Mouse (Mus musculus) lung, postnatal 0 days (tissue): ENCODE data around the gene H2afj. TPM values are rescaled to one million over a fixed set of nuclear protein-coding genes. Genes with fewer than 3 reads are reported as not detected.

Experiments used
- ATAC-seq: fragments of 200-750 bp; cut with Nextera tagmentation; 2 replicates; pipeline ENCODE4 v1.8.0; 2017; ENCODE audit warnings: moderate library complexity
- DNase-seq: peaks from one replicate; pipeline ENCODE4 v3.0.0-alpha.2; 2016; ENCODE audit warnings: low spot score
- H3K27ac ChIP-seq: fragments of 300-500 bp; sonication (generic); 2 replicates; pipeline ENCODE4 v1.5.1; 2014; ENCODE audit warnings: antibody characterized with exemption, mild to moderate bottlenecking, low read length, mixed read lengths
- H3K27me3 ChIP-seq: fragments of 300-500 bp; sonication (generic); replicated peaks from 2 replicates; pipeline ENCODE4 v1.6.1; 2014; ENCODE audit warnings: low read length, mixed read lengths; ENCODE audit not compliant: insufficient read depth
- H3K36me3 ChIP-seq: fragments of 300-500 bp; sonication (generic); 2 replicates; pipeline ENCODE4 v1.6.1; 2014; ENCODE audit warnings: low read length, mixed read lengths; ENCODE audit not compliant: insufficient read depth
- H3K4me1 ChIP-seq: fragments of 300-500 bp; sonication (generic); 2 replicates; pipeline ENCODE4 v1.6.1; 2014; ENCODE audit warnings: antibody characterized with exemption, low read depth, low read length, mixed read lengths; ENCODE audit not compliant: insufficient read depth
- H3K4me2 ChIP-seq: fragments of 300-500 bp; sonication (generic); replicated peaks from 2 replicates; pipeline ENCODE4 v1.6.1; 2014; ENCODE audit warnings: low read depth, mild to moderate bottlenecking, low read length, moderate library complexity, mixed read lengths
- H3K4me3 ChIP-seq: fragments of 300-500 bp; sonication (generic); 2 replicates; pipeline ENCODE4 v1.5.1; 2014; ENCODE audit warnings: low read depth, low read length
- H3K9ac ChIP-seq: fragments of 300-500 bp; sonication (generic); replicated peaks from 2 replicates; pipeline ENCODE4 v1.6.1; 2014; ENCODE audit warnings: low read depth, mild to moderate bottlenecking
- H3K9me3 ChIP-seq: fragments of 300-500 bp; sonication (generic); 2 replicates; pipeline ENCODE4 v1.6.1; 2016; ENCODE audit warnings: low read length, mixed read lengths
- CTCF ChIP-seq: IDR thresholded peaks from 2 replicates; pipeline ENCODE4 v1.5.1; 2016; ENCODE audit warnings: antibody characterized with exemption, mild to moderate bottlenecking
- EP300 ChIP-seq: IDR thresholded peaks from 2 replicates; pipeline ENCODE4 v1.6.1; 2016; ENCODE audit warnings: antibody characterized with exemption, mild to moderate bottlenecking, control low read depth
- WGBS: fragments of 180-500 bp; shearing (Covaris S2); extraction: QIAGEN DNeasy Blood & Tissue Kit; methylation state at CpG from one replicate; pipeline ENCODE4 v1.1.7; 2014; 5-methylcytosine and 5-hydroxymethylcytosine counted together
- polyA plus RNA-seq: library from polyadenylated mRNA; unstranded; fragments of >200 nt; fragmentation: Nextera tagmentation; extraction: Ambion mirVana; gene quantifications from 2 replicates; pipeline ENCODE4 v1.2.1, GENCODE M21; 2015

The H2afj gene
- polyA plus RNA-seq, 1 experiment from 2014 or later, result 464 TPM

GRCm38 (mm10) chr6:136782146-136782545, 25.9 kb upstream of the H2afj start:
- 74% methylated on average over 12 of the region's 12 CpGs for WGBS

GRCm38 (mm10) chr6:136782761-136783160, 25.3 kb upstream of the H2afj start:
- Histone ChIP-seq H3K36me3 (no peaks in the 10 kb centered on the region), H3K9ac (no peak overlapping the region), H3K9me3 (no peaks in the 10 kb centered on the region), H3K27ac (no peak overlapping the region), H3K4me1 (no peaks in the 10 kb centered on the region), H3K4me2 (no peak overlapping the region), H3K27me3 (no peaks in the 10 kb centered on the region), H3K4me3 (no peak overlapping the region)
- 65% methylated on average over 9 of the region's 9 CpGs for WGBS
- ATAC-seq (no peak), DNase-seq (no peak)
- TF ChIP-seq CTCF, result no peak
- no peak for TF ChIP-seq EP300

More at GRCm38 (mm10) chr6:136782146-136782545, 25.9 kb upstream of the H2afj start:
- DNase-seq (no peak), ATAC-seq (no peak)
- H3K27ac ChIP-seq, result no peak overlapping the region
- no peak overlapping the region for H3K4me3 ChIP-seq
- H3K4me1 ChIP-seq, result no peaks in the 10 kb centered on the region
- H3K27me3 ChIP-seq, result no peaks in the 10 kb centered on the region
- H3K9ac ChIP-seq, result no peak overlapping the region
- H3K4me2 ChIP-seq, result no peak overlapping the region
- H3K9me3 ChIP-seq, result no peaks in the 10 kb centered on the region
- H3K36me3 ChIP-seq, result no peaks in the 10 kb centered on the region
- TF ChIP-seq CTCF, result no peak
- no peak for TF ChIP-seq EP300

GRCm38 (mm10) chr6:136789391-136789971, 18.6 kb upstream of the H2afj start:
- no peaks in the 10 kb centered on the region for H3K36me3 ChIP-seq
- H3K27me3 ChIP-seq, result no peaks in the 10 kb centered on the region
- ATAC-seq, result peak; percentile 91
- no peak overlapping the region for H3K4me2 ChIP-seq
- 28% methylated on average over 5 of the region's 5 CpGs for WGBS
- no peak overlapping the region for H3K4me3 ChIP-seq
- peak; percentile 94 for DNase-seq
- H3K9me3 ChIP-seq, result no peaks in the 10 kb centered on the region
- no peak overlapping the region for H3K9ac ChIP-seq
- H3K27ac ChIP-seq, result peak overlapping the region; percentile 79
- peaks cover 4% of the 10 kb centered on the region; the same call in 1 of the 2 replicates for H3K4me1 ChIP-seq
- TF ChIP-seq CTCF (no peak), EP300 (peak; percentile 80)

- 26% methylated on average over 16 of the region's 16 CpGs for WGBS
- Histone ChIP-seq H3K4me2 (peak overlapping the region; percentile 82), H3K9ac (no peak overlapping the region), H3K4me1 (peaks cover 4% of the 10 kb centered on the region; the same call in 1 of the 2 replicates), H3K9me3 (no peaks in the 10 kb centered on the region), H3K27ac (no peak overlapping the region), H3K4me3 (peak overlapping the region; percentile 40), H3K36me3 (no peaks in the 10 kb centered on the region), H3K27me3 (no peaks in the 10 kb centered on the region)
- TF ChIP-seq CTCF (no peak), EP300 (no peak)
- ATAC-seq (no peak), DNase-seq (no peak)
These were observed 14.9 kb upstream of the H2afj start for GRCm38 (mm10) chr6:136792884-136793758.

- no peaks in the 10 kb centered on the region for H3K27me3 ChIP-seq
- no peak for TF ChIP-seq CTCF
- TF ChIP-seq EP300, result no peak
- 2% methylated on average over 19 of the region's 24 CpGs for WGBS
- peak overlapping the region; percentile 82 for H3K4me2 ChIP-seq
- no peaks in the 10 kb centered on the region for H3K9me3 ChIP-seq
- H3K4me1 ChIP-seq, result peaks cover 3% of the 10 kb centered on the region; the same call in 1 of the 2 replicates
- no peaks in the 10 kb centered on the region for H3K36me3 ChIP-seq
- no peak overlapping the region for H3K27ac ChIP-seq
- ATAC-seq (0 out of 2 replicates have a peak, but pooled peaks have one; percentile 4), DNase-seq (peak; percentile 35)
- H3K9ac ChIP-seq, result no peak overlapping the region
- H3K4me3 ChIP-seq, result peak overlapping the region; percentile 40
These were observed 14.1 kb upstream of the H2afj start for GRCm38 (mm10) chr6:136793831-136794525.

GRCm38 (mm10) chr6:136795110-136795509, 12.9 kb upstream of the H2afj start:
- no peaks in the 10 kb centered on the region for H3K9me3 ChIP-seq
- no peaks in the 10 kb centered on the region for H3K27me3 ChIP-seq
- ATAC-seq, result no peak
- 58% methylated on average over 1 of the region's 1 CpGs for WGBS
- no peaks in the 10 kb centered on the region; the same call in 1 of the 2 replicates for H3K4me1 ChIP-seq
- no peak overlapping the region for H3K27ac ChIP-seq
- no peak overlapping the region for H3K4me3 ChIP-seq
- H3K4me2 ChIP-seq, result no peak overlapping the region
- no peaks in the 10 kb centered on the region for H3K36me3 ChIP-seq
- no peak overlapping the region for H3K9ac ChIP-seq
- DNase-seq, result no peak
- no peak for TF ChIP-seq EP300
- TF ChIP-seq CTCF, result no peak
